Mouse (Mus musculus): Measurements from ENCODE around the gene Ppm1a.

DNA sequence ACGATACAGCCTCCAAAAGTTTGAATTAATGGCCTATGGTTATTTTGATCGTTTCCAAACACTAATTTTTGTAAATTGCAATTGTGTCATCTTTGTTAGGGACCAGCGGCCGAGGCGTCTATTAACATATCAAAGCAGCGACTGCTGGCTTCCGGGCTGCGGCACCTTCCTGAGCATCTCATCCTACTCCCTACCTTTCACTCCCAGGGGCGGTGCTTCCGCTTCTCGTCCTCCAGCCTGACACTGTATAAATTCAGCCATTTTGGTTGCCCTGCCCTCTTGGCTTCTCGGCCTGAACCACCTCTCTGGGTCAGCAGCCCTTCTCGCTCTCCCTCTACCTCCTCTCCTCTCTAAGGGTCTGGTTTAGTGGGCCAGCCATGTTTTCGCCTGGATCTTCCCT is 11.8 kb upstream of the Ppm1a start:
- TF ChIP-seq CTCF (IDR thresholded peaks at IDR 0.05 in 2 of 3, conservative IDR thresholded peaks at IDR 0.05 in 1 of 3; ENCODE audit: control insufficient read depth in 1 of 3, insufficient read depth in 1 of 3, low read depth in 2 of 3, low read length in 3 of 3, poor library complexity in 1 of 3, severe bottlenecking in 1 of 3): no peak
- no peak for TF ChIP-seq KAT2A (conservative IDR thresholded peaks at IDR 0.05; ENCODE audit: low read depth, low read length)
- no peak for TF ChIP-seq HCFC1 (IDR thresholded peaks at IDR 0.05; ENCODE audit: low read depth, low read length)
- TF ChIP-seq SIN3A (IDR thresholded peaks at IDR 0.05; ENCODE audit: low read length): no peak
- TF ChIP-seq GABPA (IDR thresholded peaks at IDR 0.05; ENCODE audit: low read depth, low read length): no peak
- no peak for TF ChIP-seq RAD21 (IDR thresholded peaks at IDR 0.05; ENCODE audit: low read depth, low read length)
- no peak for TF ChIP-seq MAFK (IDR thresholded peaks at IDR 0.05; ENCODE audit: borderline replicate concordance, low read depth, low read length)
